Mouse (Mus musculus): ENCODE measurements around the gene Pbx1.

GRCm38 (mm10) chr1:168241316-168241715 is 190.8 kb downstream of the Pbx1 start:
- no peak for TF ChIP-seq POLR2A (IDR thresholded peaks at IDR 0.05; ENCODE audit: borderline replicate concordance, extremely low read depth, insufficient read depth, insufficient read length, poor library complexity, severe bottlenecking)
- TF ChIP-seq CTCF (IDR thresholded peaks at IDR 0.05; ENCODE audit: borderline replicate concordance, extremely low read depth, insufficient read depth, insufficient read length) = no peak

Data from brain, embryonic 14.5 days (tissue).